Mouse (Mus musculus) heart, postnatal 4 days (tissue): ENCODE measurements around the gene Minpp1. TPM values are rescaled to one million over a fixed set of nuclear protein-coding genes. Genes with fewer than 3 reads are reported as not detected.

Experiments
- DNase-seq: peaks from one replicate; pipeline ENCODE4 v3.0.0; 2021
- total RNA-seq, 2 experiments: library from RNA; stranded (reverse); gene quantifications; 2 replicates each; pipeline ENCODE4 v1.2.3; 2021

Gene Minpp1
- total RNA-seq, 2 experiments from 2014 or later: 28.6 to 29.8 TPM

DNA sequence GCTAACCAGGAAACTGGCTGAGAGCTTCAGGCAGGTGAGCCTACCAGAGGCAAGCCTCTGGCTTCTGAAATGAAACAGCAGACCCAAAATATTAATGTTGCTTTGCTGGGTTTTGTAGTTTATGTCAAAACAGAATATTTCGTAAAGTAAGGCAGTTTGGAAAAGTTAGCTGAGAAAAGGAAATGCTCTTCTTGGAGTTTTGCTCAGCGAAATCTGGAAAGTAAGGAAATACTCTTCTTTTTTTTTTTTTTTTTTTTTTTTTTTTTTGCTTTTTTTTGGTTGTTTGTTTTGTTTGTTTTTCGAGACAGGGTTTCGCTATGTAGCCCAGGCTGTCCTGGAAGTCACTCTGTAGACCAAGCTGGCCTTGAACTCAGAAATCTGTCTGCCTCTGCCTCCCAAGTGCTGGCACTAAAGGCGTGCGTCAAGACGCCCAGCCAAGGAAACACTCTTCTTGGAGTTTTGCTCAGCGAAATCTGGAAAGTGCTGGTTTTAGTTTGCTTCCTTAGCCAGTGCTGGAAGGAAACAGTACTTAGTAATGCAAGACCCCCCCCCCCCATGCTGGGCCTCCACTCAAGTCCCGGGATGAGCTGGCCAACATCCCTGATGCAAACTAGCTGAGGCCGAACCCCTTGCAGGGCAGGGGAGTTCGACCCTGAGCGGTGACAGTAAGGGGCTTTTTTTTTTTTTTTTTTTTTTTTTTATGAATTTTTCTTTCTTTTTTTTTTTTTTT lies 3.8 kb downstream of the Minpp1 start:
- no peak for DNase-seq

DNA sequence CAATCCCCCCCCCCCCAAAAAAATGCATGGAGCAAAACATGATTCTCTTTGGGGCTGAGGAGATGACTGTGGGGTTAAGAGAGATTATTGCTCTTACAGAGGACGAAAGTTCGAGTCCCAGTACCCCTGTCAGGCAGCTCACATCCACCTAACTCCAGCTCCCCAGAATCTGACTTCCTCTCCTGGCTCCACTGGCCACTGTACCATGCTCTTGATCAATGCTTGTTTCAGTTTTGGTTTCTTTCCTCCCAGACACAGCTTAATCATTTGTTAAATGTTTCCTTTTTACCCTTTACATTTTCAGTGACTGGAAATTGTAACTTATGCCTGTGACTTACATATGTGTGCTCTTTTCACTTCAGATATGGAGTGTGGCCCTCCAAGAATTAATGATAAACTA lies 5.4 kb downstream of the Minpp1 start:
- DNase-seq: no peak

DNA sequence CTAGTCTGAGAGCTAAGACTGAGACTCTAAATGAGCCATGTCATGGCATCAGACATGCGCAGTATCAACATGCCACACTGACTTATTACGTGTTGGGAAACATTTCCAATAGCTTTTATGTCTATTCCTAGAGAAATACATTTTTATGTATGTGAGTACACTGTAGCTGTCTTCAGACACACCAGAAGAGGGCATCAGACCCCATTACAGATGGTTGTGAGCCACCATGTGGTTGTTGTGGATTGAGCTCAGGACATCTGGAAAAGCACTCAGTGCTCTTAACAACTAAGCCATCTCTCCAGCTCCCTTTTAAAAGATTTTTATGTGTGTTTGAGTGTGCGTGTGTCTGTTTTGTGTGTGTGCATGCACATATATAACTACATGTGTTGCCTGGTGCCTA lies 6.8 kb downstream of the Minpp1 start:
- no peak for DNase-seq

DNA sequence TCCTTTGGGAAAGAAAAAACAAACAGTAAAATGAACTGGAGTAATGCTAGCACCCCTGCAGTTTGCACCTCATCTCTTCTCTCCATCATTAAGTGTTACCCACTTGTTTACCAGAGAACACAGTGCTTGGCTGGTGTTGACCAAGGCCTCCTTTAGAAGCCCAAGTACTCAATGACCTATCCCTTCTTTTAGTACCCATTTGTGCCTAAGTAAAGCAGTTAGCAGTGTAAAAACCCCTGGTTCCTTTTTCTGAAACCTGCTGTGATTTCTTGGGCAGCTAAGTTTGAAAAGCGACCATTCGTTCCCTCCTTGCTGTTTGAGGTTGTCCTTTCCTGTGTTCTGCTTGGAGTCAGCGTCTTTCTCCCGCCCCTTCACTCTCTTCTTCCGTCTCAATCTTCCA lies 7.4 kb downstream of the Minpp1 start:
- DNase-seq: no peak

DNA sequence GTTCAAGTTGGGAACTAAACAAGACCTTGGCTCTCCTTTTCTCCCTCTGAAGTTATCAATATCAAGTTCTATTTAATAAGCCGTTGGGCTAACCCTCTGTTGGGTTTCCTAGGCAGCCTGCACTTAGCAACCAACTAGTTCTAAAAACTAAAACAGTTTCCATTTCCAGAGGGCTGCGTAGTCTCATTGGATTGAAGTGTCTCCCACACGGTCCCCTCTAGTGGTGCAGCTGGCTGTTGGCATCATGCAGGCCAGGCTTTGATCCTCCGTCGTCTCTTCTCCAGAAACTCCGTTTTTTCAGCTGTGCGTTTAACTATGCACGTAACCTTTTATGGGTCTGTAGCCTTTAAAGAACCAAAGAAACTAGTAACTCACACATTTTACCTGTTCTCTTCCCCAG lies 7.9 kb downstream of the Minpp1 start:
- no peak for DNase-seq

DNA sequence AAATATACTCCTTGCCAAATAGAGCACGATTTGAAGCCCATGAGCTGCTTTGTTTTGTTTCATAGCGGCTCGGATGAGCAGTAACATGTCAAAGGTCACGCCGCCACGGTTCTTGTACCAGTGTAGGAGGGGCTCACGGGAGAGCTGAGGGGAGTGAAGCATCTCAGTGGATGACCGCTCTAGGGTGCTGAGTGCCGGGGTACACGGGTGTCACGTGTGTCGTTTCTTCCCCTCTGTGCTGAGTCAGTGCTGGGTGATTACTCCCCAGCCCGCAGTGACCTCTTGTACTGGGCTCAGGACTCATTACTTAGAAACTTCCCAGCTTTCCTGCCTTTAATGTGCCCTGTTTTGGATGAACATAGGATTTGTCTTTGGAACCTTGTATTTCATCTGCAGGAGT lies 9.0 kb downstream of the Minpp1 start:
- DNase-seq: no peak

DNA sequence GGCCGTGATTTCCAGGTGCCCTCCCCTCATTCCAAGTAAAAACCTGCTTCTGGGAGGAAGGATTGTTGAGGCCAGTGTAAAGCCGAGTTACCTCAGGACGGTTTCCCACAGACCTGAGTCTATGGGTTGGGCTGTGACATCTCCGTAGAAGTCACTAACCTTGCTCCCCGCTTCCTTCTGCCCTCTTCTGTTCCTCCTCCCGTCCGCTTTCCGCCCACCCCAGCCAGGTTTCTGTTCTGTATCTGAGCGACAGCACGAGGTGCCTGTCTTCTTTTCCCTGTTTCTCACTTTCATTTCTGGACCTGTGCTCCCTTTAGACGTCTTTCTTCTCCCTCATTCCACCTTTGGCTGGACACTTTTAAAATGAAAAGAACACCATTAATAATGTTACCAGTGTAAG lies 9.5 kb downstream of the Minpp1 start:
- no peak for DNase-seq

DNA sequence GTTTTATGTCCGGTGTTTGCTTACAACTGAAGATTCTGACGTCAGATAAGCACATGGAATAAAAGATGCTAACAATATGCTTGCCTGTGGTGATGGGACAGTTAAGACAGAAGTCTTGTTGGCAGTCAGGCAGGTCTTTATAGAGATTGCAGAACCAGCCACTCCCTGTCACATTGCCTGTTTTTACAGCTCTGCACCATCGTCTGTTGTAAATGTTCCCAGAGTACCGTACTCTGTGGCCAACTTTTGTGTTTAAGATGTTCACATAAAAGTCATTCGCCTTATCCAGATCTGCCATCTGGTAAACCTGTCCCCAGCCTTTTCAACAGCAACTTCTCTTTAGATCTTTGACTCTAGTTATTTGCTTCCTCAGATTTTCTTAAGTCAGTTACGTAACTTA lies 11.8 kb downstream of the Minpp1 start:
- DNase-seq: no peak

DNA sequence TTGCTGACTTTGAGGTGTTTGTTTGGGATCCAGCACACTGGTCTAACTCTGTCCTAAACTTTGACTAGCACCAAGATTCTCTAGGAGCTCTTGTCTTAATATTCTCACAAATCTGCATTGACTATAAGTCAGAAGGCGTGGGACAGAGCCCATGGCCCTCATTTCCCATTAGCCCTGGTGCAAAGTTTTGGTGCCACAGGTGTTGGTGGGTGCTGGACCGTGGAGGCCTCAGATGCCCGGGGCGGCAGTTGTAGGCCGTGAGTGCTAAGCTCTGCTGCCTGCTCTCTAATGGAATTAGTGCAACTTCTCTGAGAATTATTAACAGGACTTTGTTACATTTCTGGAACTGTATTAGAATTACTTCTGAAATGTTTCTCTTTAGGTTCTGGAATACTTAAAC lies 12.4 kb downstream of the Minpp1 start:
- DNase-seq: no peak

DNA sequence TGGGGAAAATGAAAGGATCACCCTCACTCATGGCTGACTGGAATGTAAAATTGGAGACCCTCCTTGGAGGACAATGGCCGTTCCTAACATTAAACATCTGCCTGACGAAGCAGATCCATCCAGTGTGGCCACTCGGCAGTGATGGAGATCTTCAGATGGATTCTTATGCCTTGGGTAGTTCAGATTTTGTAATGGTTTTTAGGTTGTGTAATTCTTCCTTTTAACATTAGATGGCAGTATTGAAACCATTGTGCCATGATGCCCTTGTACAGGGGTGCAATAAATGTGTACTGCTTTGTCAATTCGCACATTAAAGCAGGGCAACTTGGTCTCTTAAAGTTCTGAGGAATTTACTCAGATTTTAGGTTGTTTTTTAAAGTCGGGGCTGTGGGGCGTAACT lies 15.8 kb downstream of the Minpp1 start:
- no peak for DNase-seq

DNA sequence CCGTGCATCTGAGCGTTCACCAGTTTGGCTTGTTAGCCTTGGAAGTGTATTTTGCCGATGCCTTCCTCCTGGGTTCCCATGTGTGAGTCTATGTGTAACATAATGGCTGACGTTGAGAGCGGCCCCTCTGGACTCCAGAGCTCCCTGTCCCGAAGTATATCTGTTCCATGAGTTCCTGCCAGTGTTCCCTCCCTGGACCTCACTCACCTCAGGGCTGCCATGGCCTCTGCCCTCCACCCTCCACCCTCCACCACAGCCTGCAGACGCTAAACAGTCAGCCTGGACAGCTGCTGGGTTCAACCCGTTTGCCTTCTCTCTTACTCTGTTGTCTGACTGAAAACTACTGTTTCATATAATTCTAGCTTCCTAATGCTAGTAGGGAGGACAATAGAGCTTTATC lies 20.5 kb downstream of the Minpp1 start:
- no peak for DNase-seq

DNA sequence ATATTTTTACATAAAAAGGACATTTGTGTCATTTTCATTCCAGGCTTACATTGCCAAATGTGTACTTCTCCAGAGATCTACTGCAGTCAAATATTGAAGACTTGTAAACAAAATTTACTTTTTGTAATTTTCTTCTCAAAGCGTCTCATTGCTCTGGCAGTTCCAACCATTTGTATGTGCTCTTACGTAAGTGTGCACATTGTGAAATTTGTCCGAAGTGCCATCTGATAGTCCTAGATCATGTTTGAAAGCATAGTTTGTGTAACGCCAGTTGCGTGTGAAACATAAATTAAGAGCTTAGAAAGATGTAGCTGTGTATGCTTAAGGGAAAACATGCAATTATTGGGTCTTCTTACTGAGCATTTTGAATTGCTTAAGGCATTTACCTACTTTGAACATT lies 20.9 kb downstream of the Minpp1 start:
- DNase-seq: no peak

DNA sequence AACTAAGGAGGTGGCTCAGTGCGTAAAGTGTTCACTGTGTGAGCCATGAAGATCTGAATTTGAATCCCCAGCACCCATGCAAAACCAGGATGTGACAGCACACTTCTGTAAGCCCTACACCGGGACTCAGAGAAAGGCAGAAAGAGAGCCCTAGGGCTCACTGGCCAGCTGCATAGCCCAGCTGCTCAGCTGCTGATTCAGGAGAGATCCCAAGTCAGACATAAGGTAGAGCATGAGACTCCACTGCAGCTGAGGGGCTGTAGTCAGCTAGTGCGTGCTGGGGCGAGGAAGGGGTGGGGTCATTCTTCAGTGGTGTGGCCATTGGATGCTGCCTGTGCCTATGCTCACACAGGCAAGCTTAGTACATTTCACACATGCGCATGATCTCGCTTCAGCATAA lies 21.5 kb downstream of the Minpp1 start:
- no peak for DNase-seq

DNA sequence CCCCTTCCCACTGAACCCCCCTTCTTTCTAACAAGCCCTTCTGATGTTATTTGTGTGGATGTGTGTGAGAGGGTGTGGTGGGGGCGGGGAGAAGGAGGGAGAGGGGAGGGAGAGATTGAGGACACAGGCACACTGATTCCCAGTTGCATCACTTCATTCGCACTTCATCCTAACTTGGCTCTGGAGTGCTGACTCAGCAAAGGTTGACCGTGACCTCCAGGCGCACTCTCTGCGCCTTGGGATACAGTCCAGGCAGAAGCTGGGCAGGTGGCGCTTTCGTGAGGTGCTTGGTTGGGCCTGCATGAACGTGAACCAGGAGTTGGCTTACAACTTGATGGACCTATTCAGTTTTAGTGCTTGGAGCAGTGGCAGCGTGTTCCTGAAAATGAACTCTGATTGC lies 22.0 kb downstream of the Minpp1 start:
- no peak for DNase-seq

DNA sequence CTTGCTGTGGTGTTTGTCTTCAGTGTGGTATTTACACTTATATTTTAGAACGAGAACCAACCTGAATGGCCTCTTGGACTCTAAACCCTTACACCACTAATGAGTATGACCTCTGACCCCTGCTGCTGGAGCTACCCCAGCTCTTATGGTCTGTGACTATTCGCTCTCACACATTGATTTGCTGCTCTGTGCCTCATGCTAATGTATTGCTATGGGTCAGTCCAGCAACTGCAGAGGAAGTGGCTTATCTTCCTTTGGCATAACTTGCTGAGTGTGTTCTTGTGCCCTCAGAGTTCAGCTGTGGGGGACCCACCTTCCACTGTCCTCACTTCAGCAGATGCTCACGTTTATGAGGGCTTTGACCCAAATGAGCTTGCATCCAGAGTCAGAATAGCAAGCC lies 24.7 kb downstream of the Minpp1 start:
- DNase-seq: no peak

DNA sequence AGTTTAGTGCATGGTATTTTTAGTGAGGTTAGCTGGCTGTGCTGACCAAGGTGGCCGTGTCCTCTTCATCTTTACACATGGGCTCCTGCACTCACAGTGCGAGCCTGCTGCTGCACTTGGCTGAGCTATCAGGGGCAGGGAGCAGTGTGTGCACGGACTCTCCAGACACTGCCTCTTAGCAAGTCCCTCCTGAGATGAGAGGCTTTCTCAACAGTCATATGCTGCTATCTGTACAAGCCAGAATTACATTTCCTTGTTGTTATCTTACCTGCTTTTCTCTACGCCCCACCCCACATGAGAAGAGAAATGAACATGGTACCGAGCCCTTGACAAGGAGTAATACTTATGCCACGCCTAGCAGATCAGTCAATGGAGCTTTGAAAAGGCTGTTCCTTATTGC lies 25.4 kb downstream of the Minpp1 start:
- DNase-seq: no peak

DNA sequence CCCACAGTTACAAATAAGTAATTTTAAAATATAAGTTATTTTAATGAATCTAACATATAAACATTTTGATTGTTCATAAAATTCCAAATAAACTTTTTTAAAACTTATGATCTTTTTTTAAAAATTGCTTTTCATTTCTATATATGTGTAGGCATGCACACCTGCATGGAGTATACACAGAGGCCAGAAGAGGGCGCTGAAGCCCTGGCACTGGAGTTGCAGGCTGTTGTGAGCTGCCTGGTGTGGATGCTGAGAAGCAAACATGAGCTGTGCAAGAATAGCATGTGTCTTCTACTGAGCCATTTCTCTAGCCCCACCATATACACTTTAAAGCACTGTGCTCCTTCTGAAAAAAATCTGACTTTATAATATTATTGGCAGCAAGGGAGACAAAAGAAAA lies 26.9 kb downstream of the Minpp1 start:
- DNase-seq: no peak

DNA sequence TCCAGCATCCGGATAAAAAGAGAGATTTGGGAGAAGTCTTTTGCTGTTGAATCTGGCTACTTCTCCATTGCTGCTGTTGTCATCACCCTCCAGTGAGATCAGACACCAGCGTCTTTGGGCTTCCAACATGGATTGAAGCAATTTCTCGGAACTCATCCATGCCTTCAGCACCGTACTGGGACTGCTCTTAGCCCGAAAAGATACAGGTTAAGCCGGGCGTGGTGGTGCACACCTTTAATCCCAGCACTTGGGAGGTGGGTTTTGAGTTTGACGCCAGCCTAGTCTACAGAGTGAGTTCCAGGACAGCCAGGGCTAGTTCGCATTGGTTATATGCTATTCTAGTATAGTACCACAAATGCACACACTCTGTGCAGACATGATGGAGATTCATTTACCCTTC lies 31.0 kb downstream of the Minpp1 start:
- DNase-seq: no peak

DNA sequence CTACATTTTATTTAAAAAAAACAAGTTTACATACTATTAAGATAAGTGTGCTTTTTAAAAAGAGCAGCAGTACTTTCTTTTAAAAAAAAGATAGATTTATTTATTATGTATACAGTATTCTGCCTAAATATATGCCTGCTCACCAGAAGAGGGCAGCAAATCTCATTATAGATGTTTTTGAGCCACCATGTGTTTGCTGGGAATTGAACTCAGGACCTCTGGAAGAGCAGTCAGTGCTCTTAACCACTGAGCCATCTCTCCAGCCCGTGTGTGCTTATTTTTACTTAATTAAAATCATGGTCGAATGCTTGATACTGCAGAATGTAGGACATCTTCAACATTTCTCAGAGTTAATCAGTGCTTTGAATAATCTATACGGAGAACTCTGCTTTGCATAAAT lies 35.9 kb downstream of the Minpp1 start:
- no peak for DNase-seq

DNA sequence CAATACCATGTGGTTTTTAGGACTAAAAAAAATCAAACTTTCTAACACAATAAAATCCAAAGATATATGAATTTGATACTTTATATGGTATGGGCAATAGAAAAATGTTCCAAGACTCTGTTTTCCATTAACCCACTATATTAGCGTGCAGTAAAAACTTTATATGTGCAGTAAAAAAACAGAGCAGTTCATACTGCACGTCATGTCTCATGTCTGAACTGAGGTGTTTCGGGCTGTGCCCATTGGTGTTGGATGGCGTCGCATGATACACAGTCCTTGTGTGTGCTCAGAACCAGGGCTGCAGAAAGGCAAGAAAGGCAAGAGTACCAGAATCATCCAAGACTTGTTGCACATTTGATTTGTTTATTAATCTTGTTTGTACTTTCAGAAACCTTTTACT lies 36.7 kb downstream of the Minpp1 start:
- no peak for DNase-seq

DNA sequence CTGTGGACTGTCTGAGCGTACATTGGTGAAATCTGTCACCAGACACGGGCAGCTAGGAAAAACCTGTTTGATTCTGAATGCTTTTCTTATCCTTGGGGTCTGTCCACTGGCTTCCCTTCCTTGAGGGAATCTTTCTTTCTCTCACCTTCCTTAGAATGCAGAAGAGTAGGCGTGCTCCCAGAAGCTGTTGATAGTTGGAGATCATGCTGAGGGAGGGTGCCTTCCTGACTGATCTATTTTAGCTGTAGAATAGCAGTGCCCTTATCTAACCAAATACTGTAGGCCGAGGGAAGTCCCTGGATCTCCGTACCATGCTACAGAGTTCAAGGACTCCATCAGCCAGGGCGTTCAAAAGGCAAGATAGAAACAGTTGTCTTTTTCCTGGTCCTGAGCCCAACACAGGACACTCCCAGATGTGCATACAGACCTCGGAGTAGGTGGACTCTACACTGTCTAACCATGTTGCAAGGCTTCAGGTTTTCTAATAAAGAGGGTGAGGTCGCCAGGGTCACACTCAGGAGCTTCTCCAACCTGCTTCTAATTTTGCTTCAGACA lies 37.3 kb downstream of the Minpp1 start:
- no peak for DNase-seq

DNA sequence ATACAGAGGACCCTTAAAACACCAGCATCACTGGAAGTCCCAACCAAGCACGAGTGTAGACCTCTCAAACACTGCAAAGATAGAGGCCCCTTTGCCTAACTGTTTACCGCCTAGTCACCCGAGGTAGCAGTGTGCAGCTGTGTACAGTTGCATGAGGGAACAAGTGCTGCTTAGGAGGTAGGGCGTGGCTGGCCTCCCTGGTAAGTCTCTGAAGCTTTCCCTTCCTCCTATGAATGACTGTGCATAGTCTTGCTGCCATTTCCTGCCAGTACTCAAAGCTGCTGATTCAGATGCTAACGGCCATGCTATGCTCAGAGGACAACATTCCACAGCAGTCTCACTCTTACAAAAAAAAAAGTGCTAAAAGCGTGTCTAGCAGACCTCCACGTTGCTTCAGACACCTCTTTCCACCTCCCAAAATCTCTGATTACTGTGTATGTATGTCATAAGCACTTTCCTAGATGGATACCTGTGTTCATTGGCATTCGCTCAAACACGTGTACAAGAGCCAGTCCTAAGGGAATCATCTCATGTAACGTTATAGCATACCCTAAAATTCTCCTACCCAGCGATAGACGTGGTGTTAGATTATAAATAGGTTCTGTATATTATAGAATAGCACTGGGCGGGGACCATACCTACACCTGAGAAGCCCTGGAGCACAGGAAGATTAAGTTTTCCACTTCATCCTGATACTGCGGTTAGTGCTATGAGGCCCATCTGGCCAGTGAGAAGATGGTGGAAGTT lies 38.4 kb downstream of the Minpp1 start:
- DNase-seq: no peak

DNA sequence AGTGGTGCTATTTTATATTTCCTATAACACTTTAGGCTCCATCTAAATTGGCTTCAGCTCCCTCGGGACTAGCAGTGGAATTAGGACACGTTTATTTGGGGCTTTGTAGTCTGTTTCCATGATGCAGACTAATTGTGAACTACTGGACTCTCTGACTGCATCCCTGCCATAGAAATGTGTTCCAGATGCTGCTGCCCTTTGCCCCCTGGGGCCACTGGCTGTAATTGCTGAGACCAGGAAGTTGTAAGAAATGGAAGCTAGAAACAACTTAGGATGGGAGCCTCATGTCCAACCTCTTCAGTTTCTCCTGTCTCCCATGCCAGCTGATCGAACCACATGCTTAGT lies 38.9 kb downstream of the Minpp1 start:
- DNase-seq: no peak

DNA sequence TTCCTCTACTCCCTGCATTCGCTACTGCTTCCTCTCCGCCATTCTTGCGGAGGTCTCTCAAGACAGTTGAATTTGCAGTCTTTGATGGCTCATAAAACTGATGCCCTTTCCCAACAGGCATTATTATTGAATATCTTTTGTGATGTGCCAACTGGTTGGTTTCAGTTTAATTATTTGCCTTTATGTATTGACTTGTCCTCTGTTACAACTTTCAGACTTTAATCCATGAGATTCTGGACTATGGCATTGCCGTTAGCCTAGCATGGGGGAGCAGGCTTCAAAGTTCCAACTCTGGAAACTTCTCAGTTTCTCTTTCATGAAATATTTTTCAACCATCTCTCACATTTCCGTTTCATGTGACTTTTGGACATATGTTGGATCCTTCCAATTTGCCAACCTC lies 41.6 kb downstream of the Minpp1 start:
- no peak for DNase-seq
